Mouse (Mus musculus): Measurements from ENCODE around the gene Wrnip1. TPM values are rescaled to one million over a fixed set of nuclear protein-coding genes. Genes with fewer than 3 reads are reported as not detected.

Gene Wrnip1
- total RNA-seq (2021), result 10 to 100 TPM; 62.1 to 63.7 TPM
- long read RNA-seq, experiment 1, transcript Wrnip1-201 (7 exons, 2,633 nt), result major isoform, 61 of 72 reads
- long read RNA-seq, experiment 1, partial matches to known transcripts, result 2 of 72 reads
- long read RNA-seq, experiment 1, other reads (novel, unspliced or antisense), result 7 of 72 reads
- long read RNA-seq, experiment 2, transcript Wrnip1-201 (7 exons, 2,633 nt), result major isoform, 84 of 98 reads
- long read RNA-seq, experiment 2, partial matches to known transcripts, result 3 of 98 reads
- long read RNA-seq, experiment 2, other reads (novel, unspliced or antisense), result 11 of 98 reads

- peak; percentile 98 to 100 for DNase-seq (ENCODE audit: low spot score in 2 of 2)
- peak within 1 kb of the TSS; percentile 95 for H3K27ac ChIP-seq
- peak within 1 kb of the TSS; percentile 98 for H3K4me3 ChIP-seq
- TF ChIP-seq CTCF (conservative IDR thresholded peaks at IDR 0.05), result peak; percentile 65
These were observed at the start of gene Wrnip1 for GRCm38 (mm10) chr13:32801693-32802221. TSS of gene Wrnip1 (plus strand) at chr13:32802038.

- no peak for DNase-seq (ENCODE audit: low spot score in 2 of 2)
- H3K4me3 ChIP-seq, result no peak overlapping the region
- H3K27ac ChIP-seq, result no peak overlapping the region
- no peak for TF ChIP-seq CTCF (conservative IDR thresholded peaks at IDR 0.05)
These were observed 49.7 kb upstream of the Wrnip1 start for GRCm38 (mm10) chr13:32752066-32752657.

GRCm38 (mm10) chr13:32759036-32759435, 42.8 kb upstream of the Wrnip1 start:
- TF ChIP-seq CTCF (conservative IDR thresholded peaks at IDR 0.05), result no peak
- no peak for DNase-seq (ENCODE audit: low spot score in 2 of 2)
- Histone ChIP-seq H3K4me3 (no peak overlapping the region), H3K27ac (no peak overlapping the region)

DNA sequence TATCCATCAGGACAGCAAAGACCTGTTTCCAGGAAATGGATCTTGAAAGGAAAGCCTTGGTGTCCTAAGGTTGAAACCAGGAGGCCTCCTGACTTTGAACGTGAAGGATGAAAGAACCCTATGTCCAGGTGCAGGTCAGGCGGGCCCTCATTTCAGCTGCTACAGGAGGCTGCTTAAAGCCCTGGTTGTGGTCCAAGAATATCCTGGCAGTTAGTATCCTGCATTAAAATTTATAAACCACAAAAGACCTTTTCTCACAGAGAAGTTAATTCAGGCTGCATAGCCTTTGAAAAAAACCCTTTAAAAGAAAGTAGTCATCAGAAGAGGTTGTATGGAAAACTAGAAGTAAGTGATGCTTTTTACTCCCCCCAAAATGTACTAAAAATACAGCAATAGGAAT, 41.0 kb upstream of the Wrnip1 start:
- H3K4me3 ChIP-seq, result no peak overlapping the region
- no peak for DNase-seq (ENCODE audit: low spot score in 2 of 2)
- no peak for TF ChIP-seq CTCF (conservative IDR thresholded peaks at IDR 0.05)
- H3K27ac ChIP-seq, result no peak overlapping the region

- TF ChIP-seq CTCF (conservative IDR thresholded peaks at IDR 0.05), result no peak
- H3K4me3 ChIP-seq, result no peak overlapping the region
- H3K27ac ChIP-seq, result no peak overlapping the region
- no peak for DNase-seq (ENCODE audit: low spot score in 2 of 2)
These were observed 38.7 kb upstream of the Wrnip1 start for GRCm38 (mm10) chr13:32763141-32763540.

DNA sequence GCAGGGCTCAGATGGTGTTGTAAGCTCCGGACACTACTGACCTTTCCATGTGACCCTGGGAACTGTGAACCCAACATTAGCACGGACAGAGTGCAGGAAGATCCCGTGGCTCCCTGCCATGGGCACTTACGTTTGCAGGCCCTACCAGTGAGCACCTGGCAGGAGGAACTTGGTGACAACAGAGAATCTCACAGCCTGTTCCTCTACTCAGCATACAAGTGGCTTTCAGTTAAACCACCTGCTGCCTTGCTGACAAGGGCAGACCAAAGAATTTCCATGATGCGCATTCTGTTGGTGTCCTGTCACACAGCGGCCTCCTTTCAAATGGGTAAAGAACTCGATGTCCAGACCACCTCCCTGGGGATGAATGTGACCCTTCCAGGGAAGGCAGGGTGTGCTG, 37.4 kb upstream of the Wrnip1 start:
- H3K27ac ChIP-seq, result no peak overlapping the region
- no peak overlapping the region for H3K4me3 ChIP-seq
- DNase-seq (ENCODE audit: low spot score in 2 of 2), result no peak
- TF ChIP-seq CTCF (conservative IDR thresholded peaks at IDR 0.05), result no peak

GRCm38 (mm10) chr13:32768104-32768503, 33.7 kb upstream of the Wrnip1 start:
- H3K27ac ChIP-seq, result no peak overlapping the region

GRCm38 (mm10) chr13:32769960-32770359, 31.9 kb upstream of the Wrnip1 start:
- no peak for TF ChIP-seq CTCF (conservative IDR thresholded peaks at IDR 0.05)
- Histone ChIP-seq H3K4me3 (no peak overlapping the region), H3K27ac (no peak overlapping the region)
- no peak for DNase-seq (ENCODE audit: low spot score in 2 of 2)

More at GRCm38 (mm10) chr13:32768104-32768503, 33.7 kb upstream of the Wrnip1 start:
- peak; percentile 85 for TF ChIP-seq CTCF (conservative IDR thresholded peaks at IDR 0.05)
- H3K4me3 ChIP-seq, result no peak overlapping the region
- DNase-seq (ENCODE audit: low spot score in 2 of 2), result peak; percentile 39 to 58

GRCm38 (mm10) chr13:32775889-32776288, 25.9 kb upstream of the Wrnip1 start:
- TF ChIP-seq CTCF (conservative IDR thresholded peaks at IDR 0.05), result no peak
- Histone ChIP-seq H3K27ac (no peak overlapping the region), H3K4me3 (no peak overlapping the region)
- no peak for DNase-seq (ENCODE audit: low spot score in 2 of 2)

- H3K27ac ChIP-seq, result no peak overlapping the region
- H3K4me3 ChIP-seq, result no peak overlapping the region
- DNase-seq (ENCODE audit: low spot score in 2 of 2), result no peak
- no peak for TF ChIP-seq CTCF (conservative IDR thresholded peaks at IDR 0.05)
These were observed 25.5 kb upstream of the Wrnip1 start for GRCm38 (mm10) chr13:32776350-32776749.

DNA sequence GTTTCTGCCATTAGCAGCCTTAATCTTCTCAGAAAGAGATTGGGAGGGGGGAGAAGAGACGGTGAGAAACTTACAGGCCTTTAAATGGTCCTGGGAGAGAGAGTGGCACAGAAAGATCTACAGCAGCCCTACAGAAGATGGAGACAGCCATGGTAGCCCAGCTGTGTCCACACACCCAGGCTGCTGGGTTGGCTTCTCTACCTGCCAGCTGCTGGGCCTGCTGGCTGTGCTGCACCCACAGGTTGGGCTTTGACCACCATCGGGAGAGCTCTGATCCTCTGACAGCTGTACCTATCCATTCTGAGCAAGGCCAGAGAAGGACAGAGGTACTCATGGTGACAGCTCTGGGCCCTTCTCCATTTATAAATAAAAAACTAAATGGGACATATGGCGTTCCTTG, 23.0 kb upstream of the Wrnip1 start:
- no peak overlapping the region for H3K27ac ChIP-seq
- H3K4me3 ChIP-seq, result no peak overlapping the region
- no peak for TF ChIP-seq CTCF (conservative IDR thresholded peaks at IDR 0.05)
- no peak for DNase-seq (ENCODE audit: low spot score in 2 of 2)

DNA sequence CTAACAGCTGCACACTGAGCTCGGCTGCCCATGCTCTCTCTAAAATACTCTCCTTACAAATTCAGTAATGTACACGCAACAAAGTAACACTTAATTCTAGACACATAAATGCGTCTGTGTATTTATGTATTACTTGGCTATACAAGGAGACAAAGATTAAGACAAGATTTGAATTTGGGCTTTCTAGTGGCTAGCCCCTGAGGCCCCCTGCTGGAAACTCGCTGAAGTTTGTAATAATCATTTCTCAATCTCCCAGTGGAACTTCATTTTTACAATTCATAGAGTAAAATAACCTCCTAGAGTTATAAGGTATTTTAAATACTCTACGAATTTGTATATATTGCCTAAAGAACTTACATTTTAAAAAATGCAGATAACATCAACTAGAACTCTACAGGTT, 18.8 kb upstream of the Wrnip1 start:
- no peak overlapping the region for H3K4me3 ChIP-seq
- no peak for DNase-seq (ENCODE audit: low spot score in 2 of 2)
- TF ChIP-seq CTCF (conservative IDR thresholded peaks at IDR 0.05), result peak; percentile 81
- no peak overlapping the region for H3K27ac ChIP-seq

GRCm38 (mm10) chr13:32783816-32784215, 18.0 kb upstream of the Wrnip1 start, which contains the start of gene Mylk4:
TSS of gene Mylk4 (minus strand) at chr13:32783954.
- no peak for DNase-seq (ENCODE audit: low spot score in 2 of 2)
- Histone ChIP-seq H3K27ac (no peak within 1 kb of the TSS), H3K4me3 (no peak within 1 kb of the TSS)
- TF ChIP-seq CTCF (conservative IDR thresholded peaks at IDR 0.05), result no peak

DNA sequence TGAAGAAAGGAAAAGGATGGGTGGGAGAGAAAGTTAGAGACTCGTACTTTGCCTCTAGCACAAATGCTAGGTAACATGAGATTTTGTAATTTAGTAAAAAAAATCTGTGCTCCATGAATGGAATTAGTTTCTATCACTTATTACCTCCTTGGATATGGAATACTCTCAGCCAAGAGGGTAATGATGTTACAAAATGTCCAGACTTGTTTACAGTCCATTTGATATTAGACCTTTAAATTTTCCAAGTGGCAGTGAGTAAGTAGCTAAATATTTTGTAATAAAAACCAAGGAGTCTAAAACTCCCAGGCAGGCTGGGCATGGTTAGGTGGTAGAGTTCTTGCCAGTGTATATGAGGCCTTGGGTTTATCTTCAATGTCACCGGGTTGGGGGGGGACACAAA, 14.3 kb upstream of the Wrnip1 start:
- DNase-seq (ENCODE audit: low spot score in 2 of 2), result no peak
- Histone ChIP-seq H3K4me3 (no peak overlapping the region), H3K27ac (no peak overlapping the region)
- TF ChIP-seq CTCF (conservative IDR thresholded peaks at IDR 0.05), result no peak
